Mouse (Mus musculus) frontal cortex, postnatal 25 days (tissue): ENCODE data around the gene Chrd.

ENCODE experiments used
- DNase-seq, 2 experiments: peaks; one replicate each; pipeline ENCODE4 v3.0.0; 2022; ENCODE audit warnings: low spot score in 2 of 2

Gene Chrd

DNA sequence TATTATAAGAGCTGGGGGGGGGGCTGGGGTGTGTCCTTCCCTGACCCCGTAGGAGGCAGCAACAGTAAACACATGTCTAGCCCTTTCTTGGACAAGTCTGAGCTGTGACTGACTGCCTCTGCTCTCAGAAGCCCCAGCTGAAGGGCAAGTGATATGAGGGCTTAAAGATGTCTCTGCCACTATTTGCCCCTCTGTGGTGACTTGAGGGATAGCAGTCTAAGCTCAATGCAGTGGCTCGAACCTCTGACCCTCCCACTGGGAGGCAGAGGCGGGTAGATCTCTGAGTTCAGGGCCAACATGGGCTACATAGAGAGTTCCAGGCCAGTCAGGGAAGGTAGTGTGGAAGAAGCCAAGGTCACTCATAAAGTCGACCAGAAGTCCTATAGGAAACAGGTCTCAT lies 22.1 kb upstream of the Chrd start:
- no peak for DNase-seq

DNA sequence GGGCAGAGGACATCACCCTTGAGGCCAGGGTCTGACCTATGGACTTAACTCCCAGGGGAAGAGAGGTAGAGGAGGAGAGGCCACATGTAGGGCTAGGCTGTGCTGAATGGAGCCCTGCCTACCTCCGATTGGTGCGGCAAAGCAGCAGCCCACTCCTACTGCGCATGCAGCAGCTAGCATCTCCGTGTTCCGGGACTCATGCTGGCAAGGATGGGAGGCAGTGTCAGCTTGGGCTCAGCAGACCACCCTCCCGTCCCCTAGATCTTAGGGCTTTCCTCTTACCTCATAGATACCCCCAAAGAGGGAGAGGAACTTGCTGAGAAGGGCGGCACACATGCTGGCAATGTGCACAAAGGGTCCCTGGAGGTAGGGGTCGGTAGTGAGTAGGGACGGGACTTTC lies 20.7 kb upstream of the Chrd start:
- no peak for DNase-seq

DNA sequence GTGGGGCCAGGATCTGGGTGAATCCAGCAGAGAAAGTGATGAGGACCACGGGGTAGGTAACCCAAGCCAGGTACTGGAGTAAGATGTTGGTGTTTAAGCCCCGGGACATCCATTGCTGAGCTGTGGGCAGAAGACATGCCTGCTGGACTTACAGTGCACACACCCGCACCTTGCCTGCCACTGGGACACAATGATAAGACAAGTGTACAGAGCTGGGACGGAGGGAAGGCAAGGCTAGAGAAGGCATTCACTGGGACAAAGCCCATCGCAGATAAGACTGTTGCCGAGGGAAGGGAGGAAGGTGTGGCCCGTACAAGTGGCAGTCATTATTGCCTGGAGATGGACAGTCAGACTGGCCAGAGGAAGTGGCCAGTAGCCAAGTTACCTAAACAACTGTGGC lies 20.0 kb upstream of the Chrd start:
- DNase-seq = no peak

DNA sequence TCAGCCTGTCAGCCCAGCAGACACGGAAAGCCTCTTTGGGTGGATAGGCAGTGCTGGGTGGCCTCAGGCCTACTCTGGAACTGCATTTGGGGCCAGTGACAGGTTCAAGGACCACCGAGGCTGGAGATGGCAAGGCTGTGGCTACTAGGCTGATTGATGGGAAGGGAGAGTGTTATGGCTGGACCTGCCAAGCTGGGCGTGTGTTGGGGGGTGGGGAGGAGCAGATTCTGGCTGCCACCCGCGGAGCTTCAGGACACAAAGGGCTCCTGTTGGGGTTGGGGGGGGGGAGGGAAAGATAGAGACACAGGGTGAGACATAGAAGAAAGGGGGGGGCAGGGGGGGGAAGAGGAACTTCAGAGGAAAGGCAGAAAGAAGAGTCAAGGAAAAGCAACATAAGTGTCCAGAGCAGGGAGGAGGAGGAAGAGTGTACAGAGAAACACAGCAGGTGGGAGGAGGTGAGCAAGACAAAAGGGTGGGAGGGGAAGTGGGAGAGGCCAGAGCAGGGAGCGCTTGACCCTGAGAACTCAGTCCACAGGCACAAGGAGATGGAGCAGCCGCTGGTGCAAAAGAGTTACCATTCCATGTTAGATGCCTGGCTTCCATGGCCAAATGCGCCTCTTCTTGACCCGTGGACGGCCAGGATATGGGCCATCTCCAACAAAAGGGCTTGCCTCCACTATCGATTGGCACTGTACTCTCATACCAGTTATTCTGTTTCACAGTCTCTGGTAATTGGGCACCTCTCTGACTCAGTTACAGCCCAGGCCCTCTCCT lies 18.4 kb upstream of the Chrd start:
- no peak for DNase-seq

DNA sequence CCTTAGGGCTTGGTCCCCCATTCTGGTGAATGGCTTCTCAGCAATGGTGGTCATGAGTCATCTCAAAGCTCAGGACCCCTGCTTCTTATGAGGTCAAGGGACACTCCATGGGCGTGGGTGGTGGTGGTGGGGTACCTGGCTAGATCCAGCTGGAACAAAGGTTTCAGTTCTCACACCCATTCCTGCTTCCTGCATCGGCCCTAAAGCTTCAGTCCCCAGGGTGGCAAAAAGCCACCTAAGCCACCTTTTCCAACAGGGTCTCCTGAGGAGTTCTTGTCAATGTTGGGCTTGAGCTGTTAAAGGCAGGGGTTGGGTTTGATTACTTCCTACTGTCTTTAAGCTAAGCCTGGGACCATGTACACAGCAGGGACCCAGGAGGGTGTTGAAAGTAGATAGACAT lies 17.8 kb upstream of the Chrd start:
- no peak for DNase-seq

DNA sequence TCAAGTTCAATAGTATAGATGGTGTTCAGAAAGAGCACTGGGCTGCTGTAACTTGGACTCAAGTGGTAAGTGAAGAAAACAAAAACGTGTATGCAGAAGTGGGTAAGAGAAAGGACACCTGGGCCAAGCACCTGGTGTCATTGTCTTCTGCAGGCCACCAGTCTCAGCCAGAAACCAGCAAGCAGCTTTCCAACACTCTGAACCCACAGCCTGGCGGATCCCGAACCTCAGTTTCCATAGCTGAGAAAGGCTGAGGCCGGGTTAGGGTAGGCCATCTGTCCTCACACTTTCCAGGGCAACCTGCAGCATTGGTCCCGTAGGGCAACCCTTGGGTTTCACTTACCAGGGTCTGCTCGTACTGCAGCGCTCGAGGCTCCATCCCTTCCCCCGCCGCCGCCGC lies 17.4 kb upstream of the Chrd start:
- no peak for DNase-seq

DNA sequence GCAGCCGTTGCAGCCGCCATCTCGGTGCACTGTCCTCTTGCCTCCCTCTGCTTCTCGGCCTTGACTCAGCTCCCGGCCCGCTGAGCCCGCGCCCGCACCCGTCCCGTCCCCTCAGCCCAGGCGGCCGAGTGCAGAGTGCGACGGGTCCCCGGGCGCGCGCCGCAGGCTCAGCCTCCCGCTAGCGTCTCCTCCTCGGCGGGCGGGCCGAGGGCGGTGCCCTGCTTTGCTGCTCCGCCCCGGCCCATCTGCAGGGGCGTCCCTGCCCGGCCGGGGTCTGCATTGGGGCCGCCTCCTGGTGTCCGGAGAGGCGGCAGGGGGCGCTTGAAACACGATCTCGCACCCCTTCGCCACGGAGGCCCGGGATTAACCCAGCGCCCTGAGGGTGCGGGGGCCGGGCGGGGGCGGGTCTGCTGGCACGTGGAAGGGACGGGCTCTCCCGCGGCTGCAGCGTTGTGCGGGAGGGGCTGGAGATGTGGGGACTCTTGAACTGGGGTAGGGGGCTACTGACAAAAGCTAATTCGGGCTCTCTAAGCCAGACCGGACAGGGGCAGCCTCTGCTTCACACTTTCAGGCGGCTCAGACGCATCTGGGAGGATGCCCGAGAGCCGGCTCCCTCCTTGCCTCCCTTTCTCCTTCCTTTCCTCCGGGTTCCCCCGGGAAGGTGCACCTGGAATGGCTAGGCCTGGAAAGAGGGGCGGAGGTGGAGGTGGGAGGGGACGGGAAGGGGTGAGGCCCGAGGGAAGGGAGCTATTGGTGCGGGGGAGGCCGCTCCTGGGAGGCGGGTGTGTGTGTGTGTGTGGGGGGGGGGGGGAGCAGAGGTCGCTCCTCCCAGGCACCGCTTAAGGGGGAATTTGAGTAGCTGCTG lies 16.7 kb upstream of the Chrd start:
- DNase-seq = peak; percentile 66 to 69

DNA sequence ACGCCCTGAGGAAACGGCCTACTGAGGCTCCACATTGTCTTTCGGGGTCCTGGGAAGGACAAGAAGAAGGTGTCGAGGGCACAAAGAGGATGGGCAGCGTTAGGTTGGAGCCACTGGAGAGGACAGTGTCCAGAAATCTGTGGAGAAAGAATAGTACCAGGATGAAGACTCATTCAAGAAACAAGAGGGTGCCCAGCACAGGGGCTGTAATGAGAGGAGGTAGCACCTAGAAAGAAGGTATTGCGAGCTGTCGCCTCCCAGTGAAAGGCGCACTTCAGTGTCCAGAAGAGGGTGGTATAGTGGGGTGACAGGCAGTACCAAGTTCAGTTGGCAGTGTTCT lies 16.1 kb upstream of the Chrd start:
- DNase-seq = no peak

DNA sequence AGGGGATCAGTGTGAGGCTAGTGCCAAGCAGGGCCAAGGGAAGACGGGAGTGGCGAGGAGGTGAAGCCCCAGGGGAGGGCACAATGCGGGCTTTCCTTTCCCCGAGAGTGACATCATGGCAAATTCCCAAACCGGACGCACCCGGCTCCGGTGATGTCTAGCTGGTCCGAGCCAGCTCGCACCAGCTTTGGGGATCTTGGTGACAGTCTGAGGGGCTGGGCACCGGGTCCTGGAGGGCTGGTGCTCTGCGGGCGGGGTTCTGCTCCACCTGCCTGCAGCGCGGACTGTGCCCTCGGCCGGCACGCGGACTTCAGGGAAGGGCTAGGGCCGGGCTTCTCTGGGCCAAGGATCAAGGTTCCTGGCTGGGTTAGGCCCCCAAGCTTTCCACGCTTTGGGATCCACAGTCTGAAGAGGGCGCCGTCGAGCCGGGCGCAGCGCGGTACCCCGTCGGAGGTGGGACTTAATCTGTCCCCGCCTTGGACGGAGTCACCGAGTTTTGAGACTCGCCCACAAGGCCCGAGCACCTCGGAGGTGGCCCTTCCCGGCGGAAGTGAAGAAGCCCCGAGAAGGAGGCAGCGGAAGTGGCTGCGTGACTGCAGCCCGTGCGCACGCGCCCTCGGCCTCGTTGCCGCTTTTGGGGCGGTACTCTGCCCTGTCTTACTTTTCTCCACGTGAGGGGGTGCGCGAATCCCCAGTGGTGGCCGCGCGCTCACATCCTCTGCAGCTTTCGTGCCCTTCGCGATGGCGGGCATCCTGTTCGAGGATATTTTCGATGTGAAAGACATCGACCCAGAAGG lies 15.5 kb upstream of the Chrd start, which contains the start of the genes Polr2h and Clcn2:
Gene Polr2h (plus strand): TSS at position 485 of the 797 bp plus-strand sequence.
Gene Clcn2 (minus strand): TSS at position 566 of the 797 bp plus-strand sequence.
- peak; percentile 89 to 94 for DNase-seq

DNA sequence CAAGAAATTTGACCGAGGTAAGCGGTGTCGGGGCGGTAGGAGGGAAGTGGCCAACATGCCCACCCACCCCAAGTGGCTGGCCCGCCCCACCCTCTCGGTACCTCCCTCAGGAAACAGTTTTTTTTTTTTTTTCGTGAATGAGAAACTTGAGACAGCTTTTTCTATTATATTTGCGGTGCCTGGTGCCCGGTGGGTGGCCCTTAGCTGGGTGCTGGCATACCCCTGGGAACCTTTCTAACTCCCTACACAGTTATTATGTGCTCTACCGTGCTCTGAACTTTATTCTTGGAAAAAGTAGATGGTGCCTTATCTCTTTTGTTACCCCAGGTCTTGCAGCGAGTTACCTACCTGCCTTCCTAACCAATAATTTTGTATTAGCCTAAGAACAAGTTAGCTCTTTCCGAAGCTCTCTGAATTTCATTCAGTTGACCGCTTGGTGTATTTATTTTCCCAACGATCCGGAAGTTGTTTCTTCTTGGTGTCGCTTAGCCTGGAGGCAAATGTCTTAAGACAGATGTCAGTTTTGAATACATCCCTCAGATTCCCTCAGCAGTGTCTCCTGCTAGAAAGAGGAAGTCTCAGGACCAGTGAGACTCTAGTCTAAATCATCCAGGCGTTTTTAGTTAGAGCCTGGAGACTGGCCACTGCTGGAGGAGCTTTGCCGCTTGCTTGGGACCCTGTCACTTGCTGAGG lies 14.8 kb upstream of the Chrd start:
- DNase-seq = no peak

DNA sequence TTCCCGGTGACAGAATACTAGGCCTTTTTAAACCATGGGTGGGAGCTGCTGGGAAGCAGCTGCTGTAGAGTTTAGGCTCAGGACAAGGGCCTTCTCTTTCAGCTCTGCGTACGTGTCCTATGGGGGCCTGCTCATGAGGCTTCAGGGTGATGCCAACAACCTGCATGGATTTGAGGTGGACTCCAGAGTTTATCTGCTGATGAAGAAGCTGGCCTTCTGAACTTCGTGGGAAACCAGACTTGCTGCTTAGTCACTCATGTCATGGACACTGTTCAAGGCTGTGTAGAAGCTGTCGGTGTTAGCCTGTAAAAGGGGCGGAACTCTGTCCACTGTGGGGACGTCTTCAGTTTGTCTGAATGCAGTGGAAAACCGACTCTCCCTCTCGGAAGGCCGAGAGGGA lies 11.1 kb upstream of the Chrd start:
- no peak for DNase-seq

DNA sequence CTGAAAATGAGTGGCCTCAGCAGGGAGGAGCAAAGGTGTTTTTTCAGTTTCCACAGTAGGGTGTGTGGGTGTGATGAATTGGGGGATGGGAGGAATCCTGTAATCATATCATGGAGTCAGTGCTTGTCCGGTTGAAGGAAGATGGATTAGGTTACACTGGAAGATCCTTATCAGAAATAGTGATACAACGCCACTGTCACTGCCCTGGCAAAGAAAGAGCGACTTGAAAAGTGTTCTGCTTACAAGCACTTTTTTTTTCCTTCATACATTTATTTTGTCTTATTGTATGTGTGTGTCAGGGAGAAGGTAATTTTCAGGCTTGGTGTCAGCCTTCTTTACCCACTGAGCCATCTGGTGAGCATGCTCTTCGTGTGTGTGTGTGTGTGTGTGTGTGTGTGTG lies 10.2 kb upstream of the Chrd start:
- DNase-seq = no peak

DNA sequence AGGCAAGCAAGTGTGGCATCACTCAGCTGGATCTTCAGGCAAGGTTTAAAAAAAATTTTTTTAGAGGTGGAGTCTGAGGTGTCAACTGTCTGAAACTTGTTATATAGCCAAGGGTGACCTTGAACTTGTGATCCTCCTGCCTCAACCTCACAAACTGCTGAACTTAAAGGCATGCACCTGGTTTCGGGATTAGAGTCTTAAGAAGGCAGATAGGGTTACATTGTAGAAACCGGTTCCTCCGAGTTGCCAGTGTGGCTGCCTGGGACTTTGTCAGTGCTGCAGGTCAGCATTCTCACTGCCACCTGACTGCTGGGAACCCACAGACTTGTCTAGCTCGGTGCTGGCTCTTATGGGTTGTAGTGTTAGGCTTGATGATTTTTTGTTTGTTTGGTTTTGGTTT lies 9.7 kb upstream of the Chrd start:
- DNase-seq = no peak

DNA sequence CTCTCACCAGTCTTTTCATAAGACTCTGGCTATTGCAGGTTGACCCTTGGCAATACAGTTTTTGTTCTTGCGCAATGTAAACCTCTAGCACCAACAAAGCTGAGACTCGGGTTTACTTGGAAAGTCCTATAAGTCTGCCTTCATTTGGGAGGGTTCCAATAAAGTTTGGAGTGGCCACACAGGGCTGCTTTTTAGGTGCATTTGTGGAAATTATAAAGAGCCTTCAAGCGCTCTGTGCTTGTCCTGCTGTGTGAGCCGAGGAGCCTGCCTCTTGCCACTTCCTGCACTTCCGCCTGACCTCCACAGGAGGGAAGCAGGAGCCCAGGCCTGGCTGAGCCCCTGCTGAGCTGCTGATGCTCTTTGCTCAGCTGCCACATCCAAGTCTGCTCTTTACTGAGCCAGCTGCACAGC lies 8.6 kb upstream of the Chrd start:
- DNase-seq = no peak

DNA sequence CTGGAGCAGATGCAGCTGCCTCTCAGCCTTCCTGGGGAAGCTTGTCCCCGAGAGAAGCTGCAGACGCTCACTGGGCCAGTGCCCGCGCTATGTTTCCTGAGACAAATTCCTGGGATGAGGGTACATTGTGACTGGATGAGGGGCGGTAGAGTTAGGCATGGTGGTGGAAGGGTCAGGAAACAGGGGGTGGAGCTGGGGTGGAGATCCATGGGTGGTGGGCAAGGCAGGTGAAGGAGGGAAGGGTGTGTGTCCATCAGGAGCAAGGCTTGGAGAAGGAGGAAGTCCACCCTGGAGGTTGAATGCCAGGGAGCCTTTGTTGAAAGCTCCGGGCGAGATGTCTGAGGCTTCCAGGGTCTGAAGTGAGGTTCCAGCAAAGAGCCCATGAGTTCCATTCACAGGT lies 7.6 kb upstream of the Chrd start:
- DNase-seq = no peak

DNA sequence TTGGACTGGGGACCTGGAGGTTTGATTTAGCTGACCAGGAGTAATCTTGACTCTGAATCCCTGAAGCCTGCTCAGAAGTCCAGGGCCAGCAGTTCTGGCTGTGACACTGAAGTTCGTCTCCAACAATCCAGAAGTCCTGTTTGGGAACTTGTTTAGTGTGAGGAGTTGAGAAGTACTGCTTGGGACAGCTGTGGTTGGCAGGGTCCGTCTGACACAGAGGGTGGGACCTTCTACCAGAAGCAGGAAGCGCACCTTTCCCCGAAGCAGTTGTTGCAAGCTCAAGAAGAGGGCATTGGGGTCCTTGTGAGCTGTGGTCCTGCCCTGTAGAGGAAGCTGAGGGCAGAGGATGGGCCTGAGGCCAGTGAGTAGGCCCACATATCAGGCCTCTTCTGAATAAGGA lies 7.2 kb upstream of the Chrd start:
- no peak for DNase-seq

DNA sequence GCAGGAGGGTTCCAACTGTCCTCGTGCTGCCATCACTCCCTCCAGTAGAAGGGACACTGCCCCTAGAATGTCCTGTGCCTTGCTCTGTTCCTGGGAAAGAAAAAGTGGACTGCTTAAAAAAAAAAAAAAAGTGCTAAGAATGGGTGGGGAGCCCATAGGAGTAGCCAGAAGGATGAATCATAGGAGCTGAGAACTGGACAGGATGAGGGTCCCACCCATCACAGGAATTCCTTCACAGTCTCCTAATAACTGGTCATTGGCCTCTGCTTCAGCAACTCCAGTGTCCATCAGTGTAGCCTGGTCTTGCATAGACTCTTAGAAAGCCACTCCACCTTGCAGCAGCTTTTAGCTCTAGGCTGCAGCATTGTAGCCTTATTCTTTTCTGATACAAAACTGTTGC lies 6.5 kb upstream of the Chrd start:
- DNase-seq = no peak

DNA sequence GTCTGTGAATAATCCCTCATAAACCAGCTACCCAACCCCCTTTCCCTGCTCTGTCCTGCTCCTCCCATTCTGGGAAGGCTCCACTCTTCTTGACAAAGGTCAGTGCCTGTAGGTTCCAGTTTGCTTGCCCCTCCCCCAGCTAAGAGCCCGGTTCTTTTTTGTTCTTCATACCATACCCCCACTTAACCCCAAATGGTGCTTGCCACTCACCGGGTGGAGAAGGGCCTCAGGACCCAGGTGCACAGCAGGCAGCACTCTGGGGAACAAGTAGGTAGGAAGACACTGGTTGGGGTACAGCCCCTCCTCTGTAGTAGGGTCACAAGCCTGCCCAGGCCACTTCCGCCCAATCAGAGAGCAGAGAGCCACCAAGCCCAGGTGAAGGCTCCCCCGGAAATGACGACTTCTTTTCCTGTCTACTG lies 2.6 kb upstream of the Chrd start:
- DNase-seq = no peak

DNA sequence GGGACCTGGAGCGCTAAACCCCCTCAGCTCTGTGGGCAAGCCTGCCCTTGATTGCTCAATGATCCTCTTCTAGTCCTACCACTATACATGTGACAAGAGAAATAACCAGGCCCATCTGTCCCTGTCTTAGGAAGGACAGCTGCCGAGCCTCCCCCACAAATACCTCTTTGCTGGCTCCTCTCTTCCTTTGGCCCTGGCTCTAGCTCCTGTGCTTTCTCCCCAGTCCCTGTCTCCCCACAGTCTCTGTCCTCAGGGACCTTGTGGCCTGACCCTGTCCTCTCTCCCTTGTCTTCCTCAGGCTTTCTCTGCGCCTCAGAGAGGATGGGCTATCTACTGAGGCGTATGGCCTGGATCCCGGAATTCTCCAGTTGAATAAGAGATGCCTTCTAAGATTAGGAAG lies 1.2 kb upstream of the Chrd start:
- no peak for DNase-seq

DNA sequence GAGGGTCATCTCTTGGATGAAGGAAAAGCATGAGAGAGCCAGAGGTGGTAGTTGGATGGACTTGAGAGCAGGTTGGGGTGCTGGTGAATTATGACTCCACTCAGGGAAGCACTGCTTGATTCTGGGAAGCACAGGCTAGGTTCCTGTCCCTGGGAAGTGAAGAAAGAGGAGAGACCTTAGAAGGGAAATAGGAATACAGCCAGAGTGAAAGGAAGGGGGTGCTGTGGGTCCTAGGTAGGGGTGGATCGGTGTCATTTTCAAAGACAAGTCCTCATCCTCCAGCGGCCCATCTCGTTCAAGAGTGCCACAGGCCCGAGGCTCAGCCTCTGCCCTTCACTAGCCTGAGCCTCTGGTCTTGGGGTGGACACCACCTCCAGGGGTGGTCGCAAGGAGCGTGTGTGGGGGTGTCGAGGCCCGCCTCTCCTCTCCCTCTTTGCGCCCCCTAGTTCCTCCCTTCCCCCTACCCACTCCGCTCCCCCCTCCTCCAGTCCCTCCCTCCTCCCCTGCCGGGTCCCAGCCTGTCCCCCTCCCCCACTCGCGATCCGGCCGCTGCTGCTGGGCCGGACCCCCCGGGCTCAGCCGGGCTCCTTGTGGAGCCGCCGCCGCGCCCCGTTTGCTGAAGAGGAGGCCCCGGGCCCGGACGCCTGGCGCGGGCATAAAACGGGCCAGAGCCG lies 539 bp upstream of the Chrd start:
- no peak for DNase-seq
